Mouse (Mus musculus) layer of hippocampus, adult 8-10 months (tissue): ENCODE data around the gene Mroh8. TPM values are rescaled to one million over a fixed set of nuclear protein-coding genes. Genes with fewer than 3 reads are reported as not detected.
"Not testable (repeated sequence)": the region's sequence is repeated elsewhere in the genome, so short reads cannot be mapped to it uniquely, and the experiment has no call there.

ENCODE experiments used
- DNase-seq, 2 experiments: peaks; one replicate each; pipeline ENCODE4 v3.0.0; 2022; ENCODE audit warnings: low spot score in 2 of 2
- total RNA-seq, 4 experiments: library from RNA; stranded (reverse); gene quantifications; 2 replicates each; pipeline ENCODE4 v1.2.4; 2022

Gene Mroh8
- total RNA-seq, 4 experiments from 2014 or later = 0.93 to 2.1 (median 1.2) TPM

- peak; percentile 52 to 78 for DNase-seq
These were observed 12.7 kb upstream of the Mroh8 start for GRCm38 (mm10) chr2:157292093-157292492.

GRCm38 (mm10) chr2:157288996-157289395 is 9.6 kb upstream of the Mroh8 start:
- no peak for DNase-seq

GRCm38 (mm10) chr2:157287542-157287941 is 8.2 kb upstream of the Mroh8 start:
- peak in 1 of 2 experiments; percentile 49 for DNase-seq

- no peak for DNase-seq
These were observed 4.0 kb upstream of the Mroh8 start for GRCm38 (mm10) chr2:157283321-157283720.

GRCm38 (mm10) chr2:157278717-157279415 is 483 bp downstream of the Mroh8 start, which contains the start of gene Rpn2:
Gene Rpn2, plus strand, starts transcription at chr2:157279017.
- DNase-seq = peak; percentile 93 to 95

- no peak for DNase-seq
These were observed 15.5 kb downstream of the Mroh8 start for GRCm38 (mm10) chr2:157263832-157264231.

GRCm38 (mm10) chr2:157263101-157263500 is 16.2 kb downstream of the Mroh8 start:
- no peak for DNase-seq

GRCm38 (mm10) chr2:157262506-157262905 is 16.8 kb downstream of the Mroh8 start:
- no peak for DNase-seq

- no peak for DNase-seq
These were observed 17.4 kb downstream of the Mroh8 start for GRCm38 (mm10) chr2:157261930-157262329.

- DNase-seq = peak; percentile 38 to 55
These were observed 19.6 kb downstream of the Mroh8 start for GRCm38 (mm10) chr2:157259720-157260119.

- no peak for DNase-seq
These were observed 31.2 kb downstream of the Mroh8 start for GRCm38 (mm10) chr2:157248111-157248510.

GRCm38 (mm10) chr2:157245603-157246002 is 33.7 kb downstream of the Mroh8 start:
- no peak for DNase-seq

- no peak for DNase-seq
These were observed 34.3 kb downstream of the Mroh8 start for GRCm38 (mm10) chr2:157245001-157245400.

GRCm38 (mm10) chr2:157235946-157236345 is 43.4 kb downstream of the Mroh8 start:
- DNase-seq = no peak

- not testable (repeated sequence) for DNase-seq
These were observed 57.4 kb downstream of the Mroh8 start for GRCm38 (mm10) chr2:157221916-157222315.

- no peak for DNase-seq
These were observed 59.2 kb downstream of the Mroh8 start for GRCm38 (mm10) chr2:157220108-157220507.

GRCm38 (mm10) chr2:157211731-157212130 is 67.6 kb downstream of the Mroh8 start:
- DNase-seq = no peak

GRCm38 (mm10) chr2:157204366-157205218 is 74.8 kb downstream of the Mroh8 start, which contains the start of gene Rbl1:
Gene Rbl1, minus strand, starts transcription at chr2:157204534.
- DNase-seq = peak; percentile 77 to 85

- peak; percentile 3 to 9 for DNase-seq
These were observed 75.6 kb downstream of the Mroh8 start for GRCm38 (mm10) chr2:157203459-157204365.

GRCm38 (mm10) chr2:157203026-157203425 is 76.3 kb downstream of the Mroh8 start:
- DNase-seq = no peak

GRCm38 (mm10) chr2:157202361-157202760 is 77.0 kb downstream of the Mroh8 start:
- no peak for DNase-seq
